Mouse (Mus musculus) erythroblast, embryonic 14.5 days (primary cell): Measurements from ENCODE around the gene Ank3. TPM values are rescaled to one million over a fixed set of nuclear protein-coding genes. Genes with fewer than 3 reads are reported as not detected.

ENCODE experiments used
- H3K27me3 ChIP-seq: 2 replicates; pipeline ENCODE4 v1.6.1; 2012; ENCODE audit warnings: inconsistent platforms; ENCODE audit not compliant: control insufficient read depth
- H3K36me3 ChIP-seq: 2 replicates; pipeline ENCODE4 v1.6.1; 2012; ENCODE audit warnings: mild to moderate bottlenecking, inconsistent platforms; ENCODE audit not compliant: control insufficient read depth
- H3K4me1 ChIP-seq: 2 replicates; pipeline ENCODE4 v1.6.1; 2012; ENCODE audit warnings: inconsistent platforms; ENCODE audit not compliant: control insufficient read depth
- H3K4me3 ChIP-seq: replicated peaks from 2 replicates; pipeline ENCODE3; 2012; ENCODE audit warnings: moderate library complexity, mild to moderate bottlenecking, inconsistent platforms
- H3K9me3 ChIP-seq: 2 replicates; pipeline ENCODE4 v1.6.1; 2012; ENCODE audit warnings: low read length, inconsistent platforms, mixed read lengths; ENCODE audit not compliant: control insufficient read depth
- GATA1 ChIP-seq: IDR thresholded peaks from 2 replicates; pipeline ENCODE4 v1.6.1; 2012; ENCODE audit warnings: low read length, inconsistent platforms, mixed read lengths
- TAL1 ChIP-seq: IDR thresholded peaks from 3 replicates; pipeline ENCODE4 v1.6.1; 2012; ENCODE audit warnings: low read length, inconsistent platforms, mixed read lengths
- polyA plus RNA-seq: library from polyadenylated mRNA; stranded (reverse); fragments of >175 nt; gene quantifications from 2 replicates; pipeline ENCODE4 v1.2.3, GENCODE M21; 2012

Ank3 gene
- polyA plus RNA-seq, 1 experiment: 0.03 TPM

DNA sequence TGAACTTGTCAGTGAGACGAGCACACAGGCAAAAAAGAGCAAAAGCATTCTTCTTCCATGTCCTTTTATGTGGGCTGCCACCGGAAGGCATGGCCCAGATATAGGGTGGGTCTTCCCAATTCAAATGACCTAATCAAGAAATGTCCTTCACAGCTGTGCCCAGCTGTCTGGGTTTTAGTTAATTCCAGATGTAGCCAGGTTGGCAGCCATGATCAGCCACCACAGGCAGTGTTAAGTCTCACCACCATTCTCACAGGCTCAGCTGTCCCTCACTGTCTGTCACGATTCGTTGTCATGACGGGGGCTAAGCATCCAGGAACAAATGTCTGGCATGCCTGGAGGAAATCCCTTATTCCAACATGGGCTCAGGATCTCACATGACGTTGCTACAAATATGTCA is 36.6 kb downstream of the Ank3 start:
- TF ChIP-seq TAL1: no peak
- Histone ChIP-seq H3K9me3 (peaks cover 36% of the 10 kb centered on the region; the same call in 1 of the 2 replicates), H3K4me1 (no peaks in the 10 kb centered on the region), H3K36me3 (no peaks in the 10 kb centered on the region), H3K4me3 (no peak overlapping the region), H3K27me3 (no peaks in the 10 kb centered on the region)

DNA sequence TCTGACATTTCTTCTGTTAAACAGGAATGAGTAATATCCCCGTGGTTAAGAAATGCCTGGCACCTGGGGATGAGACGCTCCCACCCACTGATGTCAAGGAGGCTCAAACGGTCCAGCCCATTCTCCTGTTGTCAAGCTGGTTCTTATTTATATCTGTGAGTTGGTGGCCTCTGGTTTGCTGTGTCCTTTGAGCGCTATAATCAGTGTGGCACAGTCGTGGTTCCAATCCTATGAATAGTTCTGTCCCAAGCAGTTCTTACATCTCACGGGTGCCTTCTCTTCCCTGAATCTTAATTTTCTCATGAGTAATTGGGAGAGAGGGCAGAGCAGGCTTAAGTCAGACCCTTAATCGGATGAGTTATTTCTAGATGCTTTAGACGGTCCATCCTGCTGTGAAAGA is 40.9 kb downstream of the Ank3 start:
- peaks cover 17% of the 10 kb centered on the region; the same call in 1 of the 2 replicates for H3K9me3 ChIP-seq
- H3K27me3 ChIP-seq: no peaks in the 10 kb centered on the region
- no peak overlapping the region for H3K4me3 ChIP-seq
- TF ChIP-seq GATA1 (no peak), TAL1 (no peak)
- no peaks in the 10 kb centered on the region for H3K4me1 ChIP-seq
- no peaks in the 10 kb centered on the region for H3K36me3 ChIP-seq

- H3K27me3 ChIP-seq: no peaks in the 10 kb centered on the region
- no peaks in the 10 kb centered on the region for H3K4me1 ChIP-seq
- no peak overlapping the region for H3K4me3 ChIP-seq
- TF ChIP-seq GATA1 (no peak), TAL1 (no peak)
- H3K9me3 ChIP-seq: peaks cover 2% of the 10 kb centered on the region; the same call in 1 of the 2 replicates
- no peaks in the 10 kb centered on the region for H3K36me3 ChIP-seq
Observed at GRCm38 (mm10) chr10:69444546-69444945, 46.0 kb downstream of the Ank3 start.

- H3K36me3 ChIP-seq: no peaks in the 10 kb centered on the region
- H3K4me3 ChIP-seq: no peak overlapping the region
- H3K27me3 ChIP-seq: no peaks in the 10 kb centered on the region
- no peaks in the 10 kb centered on the region for H3K4me1 ChIP-seq
- no peak for TF ChIP-seq TAL1
- TF ChIP-seq GATA1: no peak
- 0 out of 2 replicates have a peak, but pooled peaks cover 2% of the 10 kb centered on the region for H3K9me3 ChIP-seq
Observed at GRCm38 (mm10) chr10:69445951-69446350, 47.4 kb downstream of the Ank3 start.

GRCm38 (mm10) chr10:69446566-69446965 is 48.0 kb downstream of the Ank3 start:
- H3K4me3 ChIP-seq: no peak overlapping the region
- H3K4me1 ChIP-seq: no peaks in the 10 kb centered on the region
- H3K36me3 ChIP-seq: no peaks in the 10 kb centered on the region
- TF ChIP-seq TAL1: no peak
- no peak for TF ChIP-seq GATA1
- no peaks in the 10 kb centered on the region for H3K27me3 ChIP-seq
- 0 out of 2 replicates have a peak, but pooled peaks cover 2% of the 10 kb centered on the region for H3K9me3 ChIP-seq

DNA sequence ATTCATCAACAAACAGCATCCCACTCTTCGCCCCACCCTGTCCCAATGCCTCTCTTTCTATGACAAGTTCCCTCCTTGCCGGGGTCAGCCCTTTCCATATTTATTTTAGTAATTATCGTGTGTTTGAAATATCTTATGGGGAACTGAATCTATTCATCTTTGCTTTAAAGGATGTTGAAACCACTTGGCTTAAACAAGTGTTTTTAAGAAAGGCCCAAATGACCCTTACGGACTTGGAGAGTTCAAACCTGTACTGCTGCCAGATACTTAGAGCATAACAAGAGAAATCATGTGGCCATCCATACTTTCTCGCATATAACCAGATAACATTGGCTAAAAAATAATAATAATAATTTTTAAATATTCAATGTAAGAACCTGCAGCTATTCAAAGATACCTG is 48.7 kb downstream of the Ank3 start:
- H3K4me3 ChIP-seq: no peak overlapping the region
- no peaks in the 10 kb centered on the region for H3K36me3 ChIP-seq
- 0 out of 2 replicates have a peak, but pooled peaks cover under 1% of the 10 kb centered on the region for H3K9me3 ChIP-seq
- H3K4me1 ChIP-seq: no peaks in the 10 kb centered on the region
- no peaks in the 10 kb centered on the region for H3K27me3 ChIP-seq
- no peak for TF ChIP-seq TAL1
- no peak for TF ChIP-seq GATA1

DNA sequence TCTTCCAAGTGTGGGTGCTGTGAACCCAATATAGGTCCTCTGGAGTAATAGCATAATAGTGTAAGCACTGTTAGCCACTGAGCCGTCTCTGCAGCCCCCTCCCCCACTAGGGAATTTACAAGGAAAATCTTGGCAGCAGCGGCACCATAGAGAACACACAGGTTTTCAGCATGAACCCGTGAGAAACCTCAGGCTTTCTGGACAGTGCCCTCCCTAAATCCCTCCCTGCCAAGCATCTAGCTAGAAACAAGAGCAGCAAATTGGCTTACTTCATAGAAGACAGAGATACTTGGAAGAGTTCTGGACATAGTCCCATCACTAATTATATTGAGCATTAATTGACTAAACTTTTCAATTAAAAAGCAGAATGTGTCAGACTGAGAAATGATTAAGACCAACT is 49.6 kb downstream of the Ank3 start:
- no peaks in the 10 kb centered on the region for H3K4me1 ChIP-seq
- TF ChIP-seq GATA1 (no peak), TAL1 (no peak)
- no peaks in the 10 kb centered on the region for H3K36me3 ChIP-seq
- no peaks in the 10 kb centered on the region for H3K9me3 ChIP-seq
- no peaks in the 10 kb centered on the region for H3K27me3 ChIP-seq
- no peak overlapping the region for H3K4me3 ChIP-seq

DNA sequence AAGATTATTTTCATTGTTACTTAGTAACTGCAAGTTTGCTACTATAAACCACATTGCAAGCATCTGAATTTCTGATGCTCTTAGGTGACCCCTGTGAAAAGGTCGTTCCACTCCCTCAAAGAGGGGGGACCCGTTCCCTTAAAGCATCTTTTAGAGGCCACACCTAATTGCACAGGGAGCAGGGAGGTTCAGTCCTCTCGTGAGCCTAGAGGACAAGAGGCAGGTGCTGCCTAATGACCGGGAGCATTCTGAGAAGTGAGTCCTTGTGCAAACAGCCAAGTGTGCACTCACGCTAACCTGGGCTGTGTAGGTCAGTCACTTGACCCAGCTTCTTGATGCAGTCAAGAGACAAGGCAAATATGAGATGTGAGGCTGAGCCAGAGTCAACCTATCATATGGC is 52.4 kb downstream of the Ank3 start:
- no peak overlapping the region for H3K4me3 ChIP-seq
- no peaks in the 10 kb centered on the region for H3K9me3 ChIP-seq
- H3K4me1 ChIP-seq: no peaks in the 10 kb centered on the region
- no peaks in the 10 kb centered on the region for H3K36me3 ChIP-seq
- TF ChIP-seq GATA1 (no peak), TAL1 (no peak)
- no peaks in the 10 kb centered on the region for H3K27me3 ChIP-seq

DNA sequence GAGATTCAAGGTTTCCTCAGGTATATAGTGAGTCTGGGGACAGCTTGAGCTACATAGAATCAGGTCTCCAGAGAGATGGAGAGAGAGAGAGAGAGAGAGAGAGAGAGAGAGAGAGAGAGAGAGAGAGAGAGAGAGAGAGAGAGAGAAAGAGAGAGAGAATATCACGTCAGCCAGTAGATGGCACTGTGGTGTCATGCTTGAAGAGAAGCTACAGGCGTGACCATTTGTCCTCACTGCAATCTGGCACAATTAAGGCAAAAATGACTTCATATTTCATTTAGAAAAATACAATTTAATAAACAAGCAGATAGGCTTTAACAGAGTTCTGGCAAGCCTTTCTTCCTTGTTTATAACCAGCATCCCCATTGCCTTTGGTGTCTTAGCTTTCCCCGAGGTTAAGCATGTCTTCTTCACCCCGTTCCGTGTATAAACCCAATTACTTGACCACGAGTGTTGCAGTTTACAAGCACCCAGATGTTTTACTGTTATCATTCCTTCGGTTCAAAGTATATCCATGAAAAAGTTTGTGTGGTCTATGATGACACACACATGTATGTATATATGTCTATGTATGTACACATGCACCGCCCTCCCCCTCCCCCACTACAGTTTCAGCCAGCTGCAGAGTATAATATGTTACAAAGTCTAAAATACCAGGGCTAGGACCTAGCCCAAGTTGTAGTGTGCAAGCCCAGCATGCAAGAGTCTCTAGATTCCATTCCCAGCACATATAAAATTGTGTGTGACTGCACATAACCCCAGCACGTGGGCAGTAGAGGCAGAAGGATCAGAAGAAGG is 53.8 kb downstream of the Ank3 start:
- Histone ChIP-seq H3K4me1 (no peaks in the 10 kb centered on the region), H3K9me3 (no peaks in the 10 kb centered on the region), H3K27me3 (no peaks in the 10 kb centered on the region), H3K4me3 (no peak overlapping the region), H3K36me3 (no peaks in the 10 kb centered on the region)
- TF ChIP-seq TAL1: no peak
- TF ChIP-seq GATA1: no peak
